Comparison of ENCODE assay signal across 9 mouse cellular contexts in the genomic region with DNA sequence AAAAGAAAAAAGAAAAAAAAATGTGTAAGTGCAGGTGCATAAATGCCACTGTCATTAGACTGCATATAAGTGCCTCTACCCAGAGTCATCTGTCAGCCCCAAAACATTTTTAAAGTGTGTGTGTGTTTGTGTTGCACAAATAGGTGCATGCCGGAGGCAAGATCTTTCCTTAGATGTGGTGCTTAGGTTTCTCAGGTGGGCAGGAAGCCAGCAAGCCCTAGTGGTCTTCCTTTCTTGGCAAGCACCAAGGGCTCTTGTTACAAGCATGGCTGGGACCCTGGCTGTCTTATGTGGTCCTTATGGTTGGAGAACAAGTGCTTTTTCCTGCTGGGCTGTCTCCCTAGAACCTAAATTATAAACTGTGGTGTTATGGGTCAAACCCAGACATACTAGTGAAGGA.
"Had no signal": no experiment of that assay in that cellular context is flagged by ENCODE, and none has a peak within 500 bp of the region (broad histone marks: within the 10 kb centered on the region; RNA-seq: fewer than 3 reads in every experiment).

No protein-coding gene starts in this region.

- H3K27me3 ChIP-seq: kidney, embryonic 15.5 days; limb, embryonic 12.5 days; midbrain, embryonic 12.5 days; neural tube, embryonic 13.5 days had no signal

- H3K9me3 ChIP-seq: kidney, embryonic 15.5 days; limb, embryonic 12.5 days; midbrain, embryonic 12.5 days; neural tube, embryonic 13.5 days had no signal

- DNase-seq: kidney, adult 2 months; kidney, postnatal 14 days; lung, adult 18-20 months; retina, postnatal 1 day had no signal

- H3K27ac ChIP-seq: kidney, embryonic 15.5 days; limb, embryonic 12.5 days; liver, embryonic 14.5 days; midbrain, embryonic 12.5 days; neural tube, embryonic 13.5 days had no signal

- H3K36me3 ChIP-seq: kidney, embryonic 15.5 days; limb, embryonic 12.5 days; midbrain, embryonic 12.5 days; neural tube, embryonic 13.5 days had no signal

- H3K4me3 ChIP-seq: kidney, embryonic 15.5 days; limb, embryonic 12.5 days; midbrain, embryonic 12.5 days; neural tube, embryonic 13.5 days had no signal
